Mouse (Mus musculus): ENCODE measurements around the gene Hhat. TPM values are rescaled to one million over a fixed set of nuclear protein-coding genes. Genes with fewer than 3 reads are reported as not detected.

Gene Hhat
- total and polyA plus RNA-seq, 2 experiments from 2014 or later = 2.5 to 3.4 TPM

- DNase-seq (ENCODE audit: low spot score) = no peak
- no peaks in the 10 kb centered on the region for H3K9me3 ChIP-seq (ENCODE audit: low read length)
- TF ChIP-seq CTCF (IDR thresholded peaks at IDR 0.05) = no peak
- no peak overlapping the region for H3K9ac ChIP-seq (replicated peaks; ENCODE audit: low read length, poor library complexity, severe bottlenecking)
- H3K36me3 ChIP-seq (ENCODE audit: insufficient read depth, low read length) = no peaks in the 10 kb centered on the region
- H3K4me3 ChIP-seq (ENCODE audit: low read depth, low read length) = no peak overlapping the region
- WGBS = 60% methylated on average over 6 of the region's 6 CpGs
- H3K4me1 ChIP-seq (ENCODE audit: insufficient read depth, low read length) = no peaks in the 10 kb centered on the region; the same call in 1 of the 2 replicates
- no peak overlapping the region for H3K4me2 ChIP-seq (ENCODE audit: low read depth, low read length, poor library complexity, severe bottlenecking)
- no peaks in the 10 kb centered on the region for H3K27me3 ChIP-seq (ENCODE audit: insufficient read depth, low read length)
- ATAC-seq (ENCODE audit: low FRiP score) = no peak
- H3K27ac ChIP-seq (ENCODE audit: low read depth, low read length) = no peak overlapping the region
Measured at GRCm38 (mm10) chr1:192477556-192477955, 293.5 kb downstream of the Hhat start.

GRCm38 (mm10) chr1:192476704-192477103 lies 294.3 kb downstream of the Hhat start:
- H3K4me2 ChIP-seq (ENCODE audit: low read depth, low read length, poor library complexity, severe bottlenecking) = no peak overlapping the region
- no peak overlapping the region for H3K9ac ChIP-seq (replicated peaks; ENCODE audit: low read length, poor library complexity, severe bottlenecking)
- H3K36me3 ChIP-seq (ENCODE audit: insufficient read depth, low read length) = no peaks in the 10 kb centered on the region
- H3K4me1 ChIP-seq (ENCODE audit: insufficient read depth, low read length) = no peaks in the 10 kb centered on the region; the same call in 1 of the 2 replicates
- no peaks in the 10 kb centered on the region for H3K27me3 ChIP-seq (ENCODE audit: insufficient read depth, low read length)
- no peaks in the 10 kb centered on the region for H3K9me3 ChIP-seq (ENCODE audit: low read length)
- no peak for TF ChIP-seq CTCF (IDR thresholded peaks at IDR 0.05)
- 74% methylated on average over 7 of the region's 7 CpGs for WGBS
- no peak overlapping the region for H3K4me3 ChIP-seq (ENCODE audit: low read depth, low read length)
- ATAC-seq (ENCODE audit: low FRiP score) = no peak
- DNase-seq (ENCODE audit: low spot score) = no peak
- no peak overlapping the region for H3K27ac ChIP-seq (ENCODE audit: low read depth, low read length)

- Histone ChIP-seq H3K9ac (replicated peaks; ENCODE audit: low read length, poor library complexity, severe bottlenecking) (no peak overlapping the region), H3K9me3 (ENCODE audit: low read length) (no peaks in the 10 kb centered on the region), H3K27ac (ENCODE audit: low read depth, low read length) (no peak overlapping the region), H3K4me3 (ENCODE audit: low read depth, low read length) (no peak overlapping the region), H3K36me3 (ENCODE audit: insufficient read depth, low read length) (no peaks in the 10 kb centered on the region), H3K27me3 (ENCODE audit: insufficient read depth, low read length) (no peaks in the 10 kb centered on the region), H3K4me1 (ENCODE audit: insufficient read depth, low read length) (no peaks in the 10 kb centered on the region; the same call in 1 of the 2 replicates), H3K4me2 (ENCODE audit: low read depth, low read length, poor library complexity, severe bottlenecking) (no peak overlapping the region)
- DNase-seq (ENCODE audit: low spot score) (no peak), ATAC-seq (ENCODE audit: low FRiP score) (no peak)
- no peak for TF ChIP-seq CTCF (IDR thresholded peaks at IDR 0.05)
- 92% methylated on average over 6 of the region's 6 CpGs for WGBS
Measured at GRCm38 (mm10) chr1:192473134-192473533, 297.9 kb downstream of the Hhat start.

GRCm38 (mm10) chr1:192472366-192472765 lies 298.7 kb downstream of the Hhat start:
- no peaks in the 10 kb centered on the region for H3K9me3 ChIP-seq (ENCODE audit: low read length)
- DNase-seq (ENCODE audit: low spot score) = no peak
- no peaks in the 10 kb centered on the region; the same call in 1 of the 2 replicates for H3K4me1 ChIP-seq (ENCODE audit: insufficient read depth, low read length)
- no peak overlapping the region for H3K4me2 ChIP-seq (ENCODE audit: low read depth, low read length, poor library complexity, severe bottlenecking)
- H3K27me3 ChIP-seq (ENCODE audit: insufficient read depth, low read length) = no peaks in the 10 kb centered on the region
- no peak for TF ChIP-seq CTCF (IDR thresholded peaks at IDR 0.05)
- no peak overlapping the region for H3K9ac ChIP-seq (replicated peaks; ENCODE audit: low read length, poor library complexity, severe bottlenecking)
- WGBS = 61% methylated on average over 4 of the region's 4 CpGs
- no peak for ATAC-seq (ENCODE audit: low FRiP score)
- no peak overlapping the region for H3K4me3 ChIP-seq (ENCODE audit: low read depth, low read length)
- H3K36me3 ChIP-seq (ENCODE audit: insufficient read depth, low read length) = no peaks in the 10 kb centered on the region
- no peak overlapping the region for H3K27ac ChIP-seq (ENCODE audit: low read depth, low read length)

GRCm38 (mm10) chr1:192463732-192464131 lies 307.3 kb downstream of the Hhat start:
- H3K27me3 ChIP-seq (ENCODE audit: insufficient read depth, low read length) = no peaks in the 10 kb centered on the region
- H3K36me3 ChIP-seq (ENCODE audit: insufficient read depth, low read length) = no peaks in the 10 kb centered on the region
- H3K4me1 ChIP-seq (ENCODE audit: insufficient read depth, low read length) = no peaks in the 10 kb centered on the region
- H3K27ac ChIP-seq (ENCODE audit: low read depth, low read length) = no peak overlapping the region
- H3K9ac ChIP-seq (replicated peaks; ENCODE audit: low read length, poor library complexity, severe bottlenecking) = no peak overlapping the region
- 78% methylated on average over 4 of the region's 4 CpGs for WGBS
- TF ChIP-seq CTCF (IDR thresholded peaks at IDR 0.05) = no peak
- H3K9me3 ChIP-seq (ENCODE audit: low read length) = no peaks in the 10 kb centered on the region
- DNase-seq (ENCODE audit: low spot score) = no peak
- no peak overlapping the region for H3K4me2 ChIP-seq (ENCODE audit: low read depth, low read length, poor library complexity, severe bottlenecking)
- no peak for ATAC-seq (ENCODE audit: low FRiP score)
- no peak overlapping the region for H3K4me3 ChIP-seq (ENCODE audit: low read depth, low read length)

- ATAC-seq (ENCODE audit: low FRiP score) (no peak), DNase-seq (ENCODE audit: low spot score) (peak; percentile 17)
- no peak overlapping the region for H3K27ac ChIP-seq (ENCODE audit: low read depth, low read length)
- H3K4me1 ChIP-seq (ENCODE audit: insufficient read depth, low read length) = no peaks in the 10 kb centered on the region
- no peak overlapping the region for H3K4me3 ChIP-seq (ENCODE audit: low read depth, low read length)
- no peak overlapping the region for H3K9ac ChIP-seq (replicated peaks; ENCODE audit: low read length, poor library complexity, severe bottlenecking)
- no peaks in the 10 kb centered on the region for H3K27me3 ChIP-seq (ENCODE audit: insufficient read depth, low read length)
- H3K4me2 ChIP-seq (ENCODE audit: low read depth, low read length, poor library complexity, severe bottlenecking) = no peak overlapping the region
- no peak for TF ChIP-seq CTCF (IDR thresholded peaks at IDR 0.05)
- H3K36me3 ChIP-seq (ENCODE audit: insufficient read depth, low read length) = no peaks in the 10 kb centered on the region
- WGBS = 78% methylated on average over 6 of the region's 6 CpGs
- H3K9me3 ChIP-seq (ENCODE audit: low read length) = no peaks in the 10 kb centered on the region
Measured at GRCm38 (mm10) chr1:192457526-192458206, 313.4 kb downstream of the Hhat start.
